Mouse (Mus musculus): ENCODE data around the gene A930033H14Rik. TPM values are rescaled to one million over a fixed set of nuclear protein-coding genes. Genes with fewer than 3 reads are reported as not detected.
A peak's percentile ranks its signal among the peaks of the same experiment; 100 is the strongest.

The A930033H14Rik gene
- polyA plus RNA-seq (2012; rRNA removed): 1.6 and 1.9 TPM in 2 replicates

GRCm38 (mm10) chr10:69212542-69213440 lies at the start of gene A930033H14Rik:
A930033H14Rik (minus strand) TSS chr10:69213098.
- peak; percentile 92 for DNase-seq (ENCODE audit: low read depth)

DNA sequence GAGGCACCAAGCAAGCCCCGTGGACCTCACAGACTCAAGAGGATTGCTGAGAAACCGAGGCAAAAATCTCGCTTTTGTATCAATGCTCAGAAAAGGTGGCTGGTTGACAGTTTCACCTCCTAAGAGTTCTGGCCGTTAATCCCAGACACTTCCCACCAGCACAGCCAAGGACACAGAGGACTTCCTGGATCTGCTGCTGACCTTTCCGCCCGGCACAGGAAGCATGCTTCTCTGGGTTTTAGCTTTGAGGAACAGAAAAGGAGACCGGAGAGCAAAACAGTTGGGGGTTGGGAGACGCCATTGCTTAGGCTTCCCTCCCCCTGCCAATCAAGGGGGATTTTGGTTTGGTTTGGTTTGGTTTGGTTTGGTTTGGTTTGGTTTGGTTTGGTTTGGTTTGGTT lies 47.0 kb upstream of the A930033H14Rik start:
- no peak for DNase-seq (ENCODE audit: low read depth)
- TF ChIP-seq CTCF (IDR thresholded peaks at IDR 0.05; ENCODE audit: borderline replicate concordance, extremely low read depth, insufficient read depth, insufficient read length): no peak
- TF ChIP-seq POLR2A (IDR thresholded peaks at IDR 0.05; ENCODE audit: borderline replicate concordance, extremely low read depth, insufficient read depth, insufficient read length, poor library complexity, severe bottlenecking): no peak

More at GRCm38 (mm10) chr10:69212542-69213440, at the start of gene A930033H14Rik:
- TF ChIP-seq CTCF (IDR thresholded peaks at IDR 0.05; ENCODE audit: borderline replicate concordance, extremely low read depth, insufficient read depth, insufficient read length) (no peak), POLR2A (IDR thresholded peaks at IDR 0.05; ENCODE audit: borderline replicate concordance, extremely low read depth, insufficient read depth, insufficient read length, poor library complexity, severe bottlenecking) (peak; percentile 93)

GRCm38 (mm10) chr10:69259161-69259560 lies 46.3 kb upstream of the A930033H14Rik start:
- TF ChIP-seq CTCF (IDR thresholded peaks at IDR 0.05; ENCODE audit: borderline replicate concordance, extremely low read depth, insufficient read depth, insufficient read length): no peak
- no peak for TF ChIP-seq POLR2A (IDR thresholded peaks at IDR 0.05; ENCODE audit: borderline replicate concordance, extremely low read depth, insufficient read depth, insufficient read length, poor library complexity, severe bottlenecking)
- DNase-seq (ENCODE audit: low read depth): no peak

DNA sequence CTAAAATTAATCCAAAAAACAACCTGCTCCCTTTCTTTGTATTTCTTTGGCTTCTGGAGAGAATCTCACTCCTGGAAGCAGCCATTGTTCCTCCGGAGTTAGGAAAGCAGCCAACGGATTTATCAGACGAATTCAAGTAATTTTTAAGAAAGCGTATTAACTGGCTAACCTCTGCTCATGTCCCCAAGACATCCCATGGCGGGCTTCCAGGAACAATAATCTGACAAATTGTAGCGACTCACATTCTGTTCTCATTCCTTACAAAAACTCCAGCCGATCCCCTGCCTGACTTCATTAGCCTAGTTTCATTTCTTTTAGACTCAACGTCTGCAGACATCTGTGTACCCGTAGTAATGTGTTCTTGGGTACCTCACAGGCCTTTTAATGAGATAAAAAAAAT lies 45.7 kb upstream of the A930033H14Rik start:
- DNase-seq (ENCODE audit: low read depth): peak; percentile 36
- TF ChIP-seq POLR2A (IDR thresholded peaks at IDR 0.05; ENCODE audit: borderline replicate concordance, extremely low read depth, insufficient read depth, insufficient read length, poor library complexity, severe bottlenecking) (no peak), CTCF (IDR thresholded peaks at IDR 0.05; ENCODE audit: borderline replicate concordance, extremely low read depth, insufficient read depth, insufficient read length) (no peak)

DNA sequence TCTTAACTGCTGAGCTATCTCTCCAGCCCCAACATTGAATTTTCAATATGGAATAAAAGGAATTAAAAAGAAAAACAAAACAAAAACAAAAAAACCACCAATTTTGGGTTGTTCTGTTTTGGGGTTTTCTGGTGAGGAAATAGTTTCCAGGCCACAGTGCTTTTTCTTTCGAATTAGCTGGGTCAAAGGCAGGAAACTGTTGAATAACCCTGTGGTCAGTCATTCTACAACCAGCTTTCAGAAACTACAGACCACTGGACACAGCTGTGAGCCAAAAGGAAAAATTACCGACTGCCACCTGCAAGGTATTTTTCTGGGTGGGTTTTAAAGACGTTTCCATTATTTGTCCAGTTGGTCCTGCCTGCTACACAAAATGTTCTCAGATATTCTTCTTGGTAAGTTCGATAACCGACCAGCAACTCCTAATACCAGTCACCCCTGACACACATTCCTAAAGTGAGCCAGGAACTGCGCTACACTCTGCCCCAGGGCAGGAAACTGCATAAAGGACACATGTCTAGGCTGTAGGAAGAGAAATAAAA lies 44.8 kb upstream of the A930033H14Rik start:
- TF ChIP-seq POLR2A (IDR thresholded peaks at IDR 0.05; ENCODE audit: borderline replicate concordance, extremely low read depth, insufficient read depth, insufficient read length, poor library complexity, severe bottlenecking) (no peak), CTCF (IDR thresholded peaks at IDR 0.05; ENCODE audit: borderline replicate concordance, extremely low read depth, insufficient read depth, insufficient read length) (no peak)
- no peak for DNase-seq (ENCODE audit: low read depth)

- DNase-seq (ENCODE audit: low read depth): no peak
- TF ChIP-seq POLR2A (IDR thresholded peaks at IDR 0.05; ENCODE audit: borderline replicate concordance, extremely low read depth, insufficient read depth, insufficient read length, poor library complexity, severe bottlenecking) (no peak), CTCF (IDR thresholded peaks at IDR 0.05; ENCODE audit: borderline replicate concordance, extremely low read depth, insufficient read depth, insufficient read length) (no peak)
These were observed 42.7 kb upstream of the A930033H14Rik start for GRCm38 (mm10) chr10:69255594-69255993.

DNA sequence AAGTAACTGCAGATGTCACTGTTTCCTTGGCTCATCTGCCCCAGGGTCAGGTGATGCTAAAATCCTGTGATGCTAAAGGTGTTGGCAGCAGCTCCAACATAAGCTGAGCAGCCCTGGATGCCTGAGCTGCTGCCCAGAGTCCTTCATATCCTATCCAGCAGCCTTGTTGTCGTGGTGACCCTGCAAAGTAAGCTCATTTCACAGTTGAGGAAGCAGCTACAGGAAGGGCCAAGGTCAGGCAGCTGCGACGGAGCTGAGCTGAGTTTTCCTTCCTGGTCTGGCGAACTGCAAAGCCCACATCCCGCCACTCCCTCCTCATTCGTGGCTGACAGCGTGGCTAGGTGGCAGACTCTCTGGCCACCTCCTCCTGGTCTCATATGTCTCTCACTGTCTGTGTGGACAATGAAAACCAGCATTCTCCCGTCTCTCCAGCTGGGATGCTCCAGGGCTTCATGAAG lies 41.5 kb upstream of the A930033H14Rik start:
- TF ChIP-seq POLR2A (IDR thresholded peaks at IDR 0.05; ENCODE audit: borderline replicate concordance, extremely low read depth, insufficient read depth, insufficient read length, poor library complexity, severe bottlenecking): no peak
- no peak for TF ChIP-seq CTCF (IDR thresholded peaks at IDR 0.05; ENCODE audit: borderline replicate concordance, extremely low read depth, insufficient read depth, insufficient read length)
- peak; percentile 76 for DNase-seq (ENCODE audit: low read depth)

GRCm38 (mm10) chr10:69253686-69254080 lies 40.8 kb upstream of the A930033H14Rik start:
- no peak for DNase-seq (ENCODE audit: low read depth)
- no peak for TF ChIP-seq POLR2A (IDR thresholded peaks at IDR 0.05; ENCODE audit: borderline replicate concordance, extremely low read depth, insufficient read depth, insufficient read length, poor library complexity, severe bottlenecking)
- no peak for TF ChIP-seq CTCF (IDR thresholded peaks at IDR 0.05; ENCODE audit: borderline replicate concordance, extremely low read depth, insufficient read depth, insufficient read length)

DNA sequence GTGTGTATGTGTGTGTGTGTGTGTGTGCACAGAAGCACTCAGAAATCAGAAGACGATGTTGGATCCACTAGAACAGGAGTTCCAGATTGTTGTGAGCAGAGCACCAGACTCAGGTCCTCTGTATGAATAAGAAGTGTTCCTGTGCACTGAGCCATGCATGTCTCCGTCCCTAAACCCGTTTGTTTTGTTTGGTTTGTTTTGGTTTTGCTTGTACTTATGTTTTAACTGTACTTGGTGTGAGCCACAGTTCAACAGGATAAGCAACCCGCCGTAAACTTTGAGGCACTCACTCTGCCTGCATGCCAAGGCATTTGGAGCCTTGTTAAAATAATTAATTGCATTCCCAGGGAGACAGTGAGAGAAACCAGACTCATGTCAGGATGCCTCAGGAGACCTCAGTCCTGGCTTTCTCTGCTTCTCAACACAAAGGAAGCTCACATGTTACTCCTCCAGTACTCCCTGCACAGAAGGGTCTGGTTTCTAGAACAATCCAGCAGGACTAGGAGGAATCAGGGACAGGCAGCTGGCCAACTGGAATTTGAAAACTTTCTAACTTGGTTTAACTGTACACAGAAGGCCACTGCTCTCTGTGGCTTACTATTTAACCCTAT lies 40.3 kb upstream of the A930033H14Rik start:
- TF ChIP-seq POLR2A (IDR thresholded peaks at IDR 0.05; ENCODE audit: borderline replicate concordance, extremely low read depth, insufficient read depth, insufficient read length, poor library complexity, severe bottlenecking) (no peak), CTCF (IDR thresholded peaks at IDR 0.05; ENCODE audit: borderline replicate concordance, extremely low read depth, insufficient read depth, insufficient read length) (no peak)

DNA sequence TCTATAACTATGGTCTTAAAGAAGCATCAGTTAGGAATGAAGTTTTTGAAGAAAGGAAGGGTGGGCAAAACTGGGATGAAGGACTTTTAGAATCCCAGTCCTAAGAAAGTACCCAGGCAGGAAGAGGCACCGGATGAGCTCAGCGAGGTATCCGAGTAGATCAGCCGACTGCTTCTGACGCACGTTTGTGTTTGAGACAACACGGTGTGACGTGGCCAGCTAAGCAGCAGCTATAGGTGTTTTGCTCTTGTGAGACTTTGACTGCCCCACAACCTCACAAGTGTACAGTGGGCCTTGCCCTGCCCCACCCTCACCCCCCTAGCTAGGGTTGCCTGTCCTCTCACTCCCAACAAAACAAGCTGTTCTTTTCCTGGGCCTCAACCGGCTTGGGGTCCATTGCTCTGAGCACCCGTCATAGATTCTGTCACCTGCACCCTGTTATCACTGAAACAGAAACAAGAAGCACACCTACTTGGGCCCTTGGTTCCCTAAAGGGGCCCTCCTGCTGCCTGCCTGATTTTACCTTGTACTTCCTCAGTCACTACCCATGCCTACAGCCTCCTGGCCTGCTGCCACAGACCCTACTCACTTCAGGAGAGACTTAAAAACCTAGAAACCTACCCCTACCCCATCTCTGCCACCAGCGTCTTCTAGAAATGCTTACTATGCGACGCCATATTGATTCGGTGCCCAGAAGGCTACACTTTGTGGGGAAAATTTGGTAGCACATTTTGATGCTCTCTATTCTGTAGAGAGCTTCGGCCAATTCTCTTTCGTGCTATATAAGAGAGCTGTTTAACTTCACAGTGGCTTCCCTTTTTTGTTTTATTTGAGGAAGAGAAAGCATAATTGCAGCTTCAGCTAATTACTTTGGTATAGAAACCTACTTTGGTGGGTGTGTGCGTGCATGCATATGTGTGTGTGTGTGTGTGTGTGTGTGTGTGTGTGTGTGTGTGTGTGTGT lies 39.5 kb upstream of the A930033H14Rik start:
- no peak for DNase-seq (ENCODE audit: low read depth)
- TF ChIP-seq CTCF (IDR thresholded peaks at IDR 0.05; ENCODE audit: borderline replicate concordance, extremely low read depth, insufficient read depth, insufficient read length) (no peak), POLR2A (IDR thresholded peaks at IDR 0.05; ENCODE audit: borderline replicate concordance, extremely low read depth, insufficient read depth, insufficient read length, poor library complexity, severe bottlenecking) (no peak)

More for the DNA sequence above, 40.3 kb upstream of the A930033H14Rik start:
- peak; percentile 28 for DNase-seq (ENCODE audit: low read depth)

Measured in brain, embryonic 14.5 days (tissue).